ENCODE assay signal across 12 mouse cellular contexts in genomic region chr11:59290702-59291303, GRCm38 (mm10). TPM values are rescaled to one million over a fixed set of nuclear protein-coding genes. Genes with fewer than 3 reads are reported as not detected.
A peak's percentile ranks its signal among the peaks of the same experiment; 100 is the strongest.
DNase-seq lines count a peak whose midpoint lies in the region; ATAC-seq and TF ChIP-seq lines count a peak whose summit lies in the region.
"Had no signal": no experiment of that assay in that cellular context is flagged by ENCODE, and none has a peak within 500 bp of the region (broad histone marks: within the 10 kb centered on the region; RNA-seq: fewer than 3 reads in every experiment).

TSS of gene Wnt3a (minus strand) at chr11:59290752.

- H3K4me2 ChIP-seq in heart, embryonic 16.5 days (ENCODE audit: low read depth, low read length), result peak within 1 kb of the TSS; percentile 53
- H3K4me2 ChIP-seq in forebrain, postnatal 0 days (ENCODE audit: low read depth), result peak within 1 kb of the TSS; percentile 44
- H3K4me2 ChIP-seq in midbrain, embryonic 11.5 days, result peak within 1 kb of the TSS; percentile 41

- peak within 1 kb of the TSS; percentile 31 for H3K4me3 ChIP-seq in heart, embryonic 16.5 days (ENCODE audit: low read length)
- peak within 1 kb of the TSS; percentile 62 to 65 for H3K4me3 ChIP-seq in ES-E14 (ENCODE audit: insufficient read depth in 1 of 2, low read depth in 1 of 2, low read length in 2 of 2, poor library complexity in 1 of 2, severe bottlenecking in 1 of 2)
- H3K4me3 ChIP-seq in forebrain, postnatal 0 days (ENCODE audit: low read depth, low read length), result peak within 1 kb of the TSS; percentile 24
- H3K4me3 ChIP-seq in midbrain, embryonic 11.5 days (ENCODE audit: low read depth, low read length), result peak within 1 kb of the TSS; percentile 31

- peaks cover 86% of the 10 kb centered on the region for H3K27me3 ChIP-seq in heart, embryonic 16.5 days (ENCODE audit: control insufficient read depth, insufficient read depth, low read length)
- peaks cover 65% of the 10 kb centered on the region for H3K27me3 ChIP-seq in forebrain, postnatal 0 days (ENCODE audit: insufficient read depth, low read length)
- peaks cover 71% of the 10 kb centered on the region for H3K27me3 ChIP-seq in midbrain, embryonic 11.5 days (ENCODE audit: control insufficient read depth, insufficient read depth, low read length)

- in situ Hi-C loops in ES-E14 (cut with MboI; ENCODE audit: low sequenced_read_pairs in 2 of 2, unreplicated experiment in 2 of 2), result loop anchor here (5.0 to 10.0 kb wide), 2 partner anchors 59 to 196 kb away; no protein-coding TSS in a partner anchor

- TF ChIP-seq CTCF in forebrain, postnatal 0 days (IDR thresholded peaks at IDR 0.05; ENCODE audit: low read depth), result no peak

- DNase-seq in heart, adult 9 months (ENCODE audit: low spot score in 2 of 2), result no peak
- no peak for DNase-seq in ES-E14 (ENCODE audit: low read depth, low spot score)
- DNase-seq in forebrain, postnatal 0 days, result no peak
- DNase-seq in midbrain, embryonic 11.5 days (ENCODE audit: low spot score, missing footprints), result no peak
- DNase-seq in urinary bladder, adult 18-20 months (ENCODE audit: low spot score in 2 of 2), result no peak
- no peak for DNase-seq in spleen, postnatal 4 days (ENCODE audit: low spot score in 2 of 2)
- no peak for DNase-seq in layer of hippocampus, postnatal 36 days
- DNase-seq: adrenal gland, postnatal 36 days; kidney, adult 8-10 months had no signal

- no peaks in the 10 kb centered on the region for H3K9me3 ChIP-seq in heart, embryonic 16.5 days (replicated peaks; ENCODE audit: control insufficient read depth, low read length)
- H3K9me3 ChIP-seq in ES-E14 (ENCODE audit: control insufficient read depth, insufficient read depth, low read depth, low read length), result no peaks in the 10 kb centered on the region
- H3K9me3 ChIP-seq in forebrain, postnatal 0 days (ENCODE audit: low read length), result no peaks in the 10 kb centered on the region
- H3K9me3 ChIP-seq in midbrain, embryonic 11.5 days (ENCODE audit: control insufficient read depth, low read length), result no peaks in the 10 kb centered on the region

- H3K36me3 ChIP-seq in heart, embryonic 16.5 days (ENCODE audit: control insufficient read depth, insufficient read depth), result no peaks in the 10 kb centered on the region
- H3K36me3 ChIP-seq in ES-E14 (ENCODE audit: control insufficient read depth, insufficient read depth, low read length, poor library complexity, severe bottlenecking), result no peaks in the 10 kb centered on the region
- H3K36me3 ChIP-seq in forebrain, postnatal 0 days (ENCODE audit: insufficient read depth), result no peaks in the 10 kb centered on the region
- no peaks in the 10 kb centered on the region for H3K36me3 ChIP-seq in midbrain, embryonic 11.5 days (ENCODE audit: control insufficient read depth, insufficient read depth, low read length)

- H3K4me1 ChIP-seq in heart, embryonic 16.5 days (ENCODE audit: control insufficient read depth, insufficient read depth, low read length), result peaks cover 3% of the 10 kb centered on the region; the same call in 1 of the 2 replicates
- H3K4me1 ChIP-seq in ES-E14 (ENCODE audit: control insufficient read depth in 2 of 2, insufficient read depth in 2 of 2, low read length in 2 of 2, poor library complexity in 1 of 2), result no peaks in the 10 kb centered on the region
- no peaks in the 10 kb centered on the region for H3K4me1 ChIP-seq in forebrain, postnatal 0 days (ENCODE audit: insufficient read depth)
- peaks cover 2% of the 10 kb centered on the region; the same call in 1 of the 2 replicates for H3K4me1 ChIP-seq in midbrain, embryonic 11.5 days (ENCODE audit: control insufficient read depth, insufficient read depth, low read length)

- no peak within 1 kb of the TSS for H3K27ac ChIP-seq in heart, embryonic 16.5 days (ENCODE audit: low read length)
- no peak within 1 kb of the TSS for H3K27ac ChIP-seq in ES-E14 (ENCODE audit: insufficient read depth, low read depth, low read length, poor library complexity, severe bottlenecking)
- no peak within 1 kb of the TSS for H3K27ac ChIP-seq in forebrain, postnatal 0 days (ENCODE audit: low read depth, low read length)
- no peak within 1 kb of the TSS for H3K27ac ChIP-seq in midbrain, embryonic 11.5 days (ENCODE audit: low read depth, low read length)

- H3K9ac ChIP-seq in heart, embryonic 16.5 days (ENCODE audit: low read length), result no peak within 1 kb of the TSS
- H3K9ac ChIP-seq in ES-E14 (ENCODE audit: insufficient read depth, low read depth, low read length, poor library complexity, severe bottlenecking), result no peak within 1 kb of the TSS; the same call in none of the 2 replicates
- H3K9ac ChIP-seq in forebrain, postnatal 0 days, result 0 out of 2 replicates have a peak within 1 kb of the TSS, but pooled peaks have one; percentile 10
- peak within 1 kb of the TSS; percentile 24; the same call in 1 of the 2 replicates for H3K9ac ChIP-seq in midbrain, embryonic 11.5 days (ENCODE audit: low read length)

- ATAC-seq in heart, embryonic 16.5 days (replicated peaks; ENCODE audit: extremely low read depth, insufficient read depth, low FRiP score), result no peak
- no peak for ATAC-seq in forebrain, postnatal 0 days
- ATAC-seq in midbrain, embryonic 11.5 days (ENCODE audit: low FRiP score), result no peak
- ATAC-seq: CD4-positive, CD25-positive, alpha-beta regulatory T cell, adult 4 months had no signal

- WGBS in heart, embryonic 16.5 days, result under 1% methylated on average over 41 of the region's 60 CpGs
- 2% methylated on average over 53 of the region's 60 CpGs for WGBS in forebrain, postnatal 0 days
- WGBS in midbrain, embryonic 11.5 days, result 1% methylated on average over 28 of the region's 60 CpGs

TF ChIP-seq in ES-E14, 5 proteins besides CTCF, POLR2A, EP300 and RAD21:
- TF ChIP-seq ZC3H11A (IDR thresholded peaks at IDR 0.05; ENCODE audit: borderline replicate concordance, low read depth, low read length), result no peak
- no peak for TF ChIP-seq CHD2 (IDR thresholded peaks at IDR 0.05; ENCODE audit: low read depth, low read length)
- TF ChIP-seq HCFC1 (IDR thresholded peaks at IDR 0.05; ENCODE audit: borderline replicate concordance, insufficient read depth, low read length), result no peak
- TF ChIP-seq ZNF384 (IDR thresholded peaks at IDR 0.05; ENCODE audit: low read depth, low read length), result no peak
- no peak for TF ChIP-seq MAFK (IDR thresholded peaks at IDR 0.05; ENCODE audit: insufficient read depth, low read depth, low read length)
TF ChIP-seq in ES-E14: peak in this region for 0.

RNA-seq across cellular contexts. Expression of gene Wnt3a, which starts in this region (rescaled TPM):
- not detected in 2 replicates for polyA plus RNA-seq in heart, embryonic 16.5 days (2015; fragmentation: Nextera tagmentation; extraction: Ambion mirVana)
- total RNA-seq in ES-E14 (2012; rRNA removed), result 0.85 and 1.8 TPM in 2 replicates
- 0.31 and 0.52 TPM in 2 replicates for total RNA-seq in forebrain, postnatal 0 days (2014; rRNA removed)
- polyA plus RNA-seq in forebrain, postnatal 0 days (2015; fragmentation: Nextera tagmentation; extraction: Ambion mirVana), result 0.19 and 0.29 TPM in 2 replicates
- polyA plus RNA-seq in midbrain, embryonic 11.5 days (2014; fragmentation: Nextera tagmentation; extraction: Ambion mirVana), result 1.4 and 2.0 TPM in 2 replicates
- not detected for total RNA-seq in layer of hippocampus, postnatal 36 days (2021)
- total RNA-seq: adrenal gland, postnatal 36 days had no signal
- polyA plus RNA-seq: CD4-positive, CD25-positive, alpha-beta regulatory T cell, adult 4 months; small intestine, adult 2 months had no signal

Comparison
In these comparisons a context has a peak if more than half of its experiments do, and no peak if none do; other contexts are left out.
1. H3K9ac ChIP-seq: peak in forebrain, postnatal 0 days (single experiment) and midbrain, embryonic 11.5 days (single experiment); none in heart, embryonic 16.5 days (single experiment) and ES-E14 (single experiment).
2. Peak in every context shown above with its lines, with median percentiles within 50 percentile points of each other: H3K4me2 ChIP-seq and H3K4me3 ChIP-seq.